Mouse (Mus musculus): Measurements from ENCODE around the gene Usf2.

- no peak for TF ChIP-seq CTCF (IDR thresholded peaks at IDR 0.05; ENCODE audit: low read depth, low read length)
- no peak for TF ChIP-seq POLR2AphosphoS5 (IDR thresholded peaks at IDR 0.05; ENCODE audit: insufficient replicate concordance, low read depth, low read length)
- no peak for TF ChIP-seq TAL1 (conservative IDR thresholded peaks at IDR 0.05; ENCODE audit: low read depth, low read length)
- TF ChIP-seq GATA1 (IDR thresholded peaks at IDR 0.05; ENCODE audit: borderline replicate concordance, low read length): no peak
Observed at GRCm38 (mm10) chr7:30916713-30917112, 39.9 kb downstream of the Usf2 start.

Data from G1E (cell line).